Mouse (Mus musculus): ENCODE data around the gene Rptor. TPM values are rescaled to one million over a fixed set of nuclear protein-coding genes. Genes with fewer than 3 reads are reported as not detected.

Gene Rptor
- polyA plus RNA-seq, 1 experiment from 2014 or later, result 5.2 TPM

DNA sequence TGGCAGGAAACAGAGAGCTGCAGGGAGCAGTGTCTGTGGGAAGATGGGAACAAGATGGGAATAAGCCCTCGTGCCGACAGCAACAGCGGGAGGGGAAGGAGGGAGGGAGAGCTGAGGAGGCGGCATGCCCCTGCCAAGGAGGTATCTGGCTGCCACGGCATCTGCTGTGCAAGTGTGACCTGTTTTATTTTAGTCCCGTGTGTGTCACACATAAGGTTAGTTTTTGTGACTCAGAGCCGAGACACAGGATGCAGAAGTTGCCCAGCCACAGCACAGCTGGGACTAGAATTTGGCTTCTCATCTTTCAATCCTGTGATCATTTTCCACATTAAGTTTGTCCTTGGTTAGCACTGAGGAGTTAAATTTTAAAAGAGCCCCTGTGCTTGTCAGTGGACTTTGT, 193.7 kb downstream of the Rptor start:
- ATAC-seq, result no peak
- H3K27ac ChIP-seq (ENCODE audit: low read length), result no peak overlapping the region
- H3K27me3 ChIP-seq (replicated peaks; ENCODE audit: control insufficient read depth, insufficient read depth, low read length), result no peaks in the 10 kb centered on the region
- H3K9ac ChIP-seq (ENCODE audit: low read depth, low read length), result no peak overlapping the region
- no peak overlapping the region for H3K4me3 ChIP-seq (ENCODE audit: low read length)
- 56% methylated on average over 7 of the region's 7 CpGs for WGBS
- no peaks in the 10 kb centered on the region for H3K36me3 ChIP-seq (ENCODE audit: control insufficient read depth, insufficient read depth, low read length)
- H3K9me3 ChIP-seq (ENCODE audit: control insufficient read depth, low read length), result no peaks in the 10 kb centered on the region
- no peak overlapping the region for H3K4me2 ChIP-seq (ENCODE audit: low read depth, low read length)
- H3K4me1 ChIP-seq (ENCODE audit: control insufficient read depth, insufficient read depth, low read length), result no peaks in the 10 kb centered on the region; the same call in 1 of the 2 replicates

DNA sequence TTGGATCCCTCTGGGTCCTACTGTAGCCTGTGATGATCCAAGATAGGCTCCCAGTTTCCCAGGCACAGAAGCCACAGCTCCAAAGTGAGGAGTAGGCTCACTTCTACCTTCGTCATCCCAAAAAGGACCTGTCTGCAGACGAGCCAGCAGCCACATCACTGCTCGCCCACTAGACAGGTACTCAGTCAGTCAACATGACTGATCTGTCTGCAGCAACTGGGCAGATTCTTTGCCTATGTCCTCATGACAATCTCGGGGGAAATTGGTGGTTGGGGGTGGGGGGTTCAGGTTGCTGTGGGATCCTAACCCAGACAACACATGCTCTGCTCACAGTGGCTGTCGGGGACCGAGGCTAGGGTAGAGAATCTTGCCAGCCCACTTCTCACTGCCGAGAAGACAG, 194.1 kb downstream of the Rptor start:
- Histone ChIP-seq H3K4me3 (ENCODE audit: low read length) (no peak overlapping the region), H3K9ac (ENCODE audit: low read depth, low read length) (no peak overlapping the region), H3K9me3 (ENCODE audit: control insufficient read depth, low read length) (no peaks in the 10 kb centered on the region), H3K4me1 (ENCODE audit: control insufficient read depth, insufficient read depth, low read length) (no peaks in the 10 kb centered on the region; the same call in 1 of the 2 replicates), H3K27ac (ENCODE audit: low read length) (no peak overlapping the region), H3K27me3 (replicated peaks; ENCODE audit: control insufficient read depth, insufficient read depth, low read length) (no peaks in the 10 kb centered on the region), H3K36me3 (ENCODE audit: control insufficient read depth, insufficient read depth, low read length) (no peaks in the 10 kb centered on the region), H3K4me2 (ENCODE audit: low read depth, low read length) (no peak overlapping the region)
- 83% methylated on average over 7 of the region's 7 CpGs for WGBS
- ATAC-seq, result no peak

DNA sequence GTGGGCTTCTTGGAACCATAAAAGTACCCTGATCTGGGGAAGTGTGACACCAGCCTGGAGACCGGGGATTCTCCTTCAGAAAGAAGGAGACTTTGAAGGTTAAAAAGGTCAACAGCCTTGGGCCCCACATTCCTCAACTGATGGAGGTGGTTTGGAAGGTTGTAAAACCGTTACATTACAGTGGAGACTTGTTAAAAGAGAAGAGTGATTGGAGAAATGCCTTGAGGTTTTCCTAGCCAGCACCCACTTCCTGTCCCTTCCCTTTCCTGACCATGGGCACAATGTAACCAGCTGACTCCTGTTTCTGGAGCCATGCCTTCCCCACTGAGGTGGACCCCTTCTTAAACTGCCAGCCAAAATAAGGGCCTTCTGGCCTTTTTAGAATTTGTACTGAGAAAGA, 196.8 kb downstream of the Rptor start:
- Histone ChIP-seq H3K27ac (ENCODE audit: low read length) (no peak overlapping the region), H3K36me3 (ENCODE audit: control insufficient read depth, insufficient read depth, low read length) (no peaks in the 10 kb centered on the region), H3K4me3 (ENCODE audit: low read length) (no peak overlapping the region), H3K9ac (ENCODE audit: low read depth, low read length) (no peak overlapping the region), H3K4me2 (ENCODE audit: low read depth, low read length) (no peak overlapping the region), H3K4me1 (ENCODE audit: control insufficient read depth, insufficient read depth, low read length) (no peaks in the 10 kb centered on the region; the same call in 1 of the 2 replicates), H3K9me3 (ENCODE audit: control insufficient read depth, low read length) (no peaks in the 10 kb centered on the region), H3K27me3 (replicated peaks; ENCODE audit: control insufficient read depth, insufficient read depth, low read length) (no peaks in the 10 kb centered on the region)
- no peak for ATAC-seq
- WGBS, result 64% methylated on average over 2 of the region's 2 CpGs

DNA sequence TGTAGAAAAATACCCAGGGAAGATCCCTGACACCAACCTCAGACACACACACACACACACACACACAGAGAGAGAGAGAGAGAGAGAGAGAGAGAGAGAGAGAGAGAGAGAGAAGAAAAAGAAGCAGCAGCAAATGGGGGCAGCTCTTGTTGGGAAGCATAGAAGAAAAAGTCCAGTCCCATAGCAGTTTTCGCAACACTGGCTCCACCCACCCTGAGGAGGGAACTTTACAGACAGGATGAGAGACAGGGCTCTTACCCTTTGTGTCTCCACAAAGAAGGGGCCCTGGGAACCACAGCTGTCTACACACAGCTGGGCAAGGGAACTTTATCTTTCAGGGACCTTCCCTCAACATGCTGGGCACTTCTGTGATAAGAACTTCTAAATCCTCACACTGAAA, 199.2 kb downstream of the Rptor start:
- Histone ChIP-seq H3K4me1 (ENCODE audit: control insufficient read depth, insufficient read depth, low read length) (no peaks in the 10 kb centered on the region; the same call in 1 of the 2 replicates), H3K4me3 (ENCODE audit: low read length) (no peak overlapping the region), H3K27me3 (replicated peaks; ENCODE audit: control insufficient read depth, insufficient read depth, low read length) (no peaks in the 10 kb centered on the region), H3K27ac (ENCODE audit: low read length) (0 out of 2 replicates have a peak overlapping the region, but pooled peaks have one; percentile 25), H3K9me3 (ENCODE audit: control insufficient read depth, low read length) (no peaks in the 10 kb centered on the region), H3K4me2 (ENCODE audit: low read depth, low read length) (no peak overlapping the region), H3K9ac (ENCODE audit: low read depth, low read length) (no peak overlapping the region), H3K36me3 (ENCODE audit: control insufficient read depth, insufficient read depth, low read length) (no peaks in the 10 kb centered on the region)
- no peak for ATAC-seq
- 63% methylated on average over 1 of the region's 1 CpGs for WGBS

GRCm38 (mm10) chr11:119802947-119803346, 200.2 kb downstream of the Rptor start:
- no peaks in the 10 kb centered on the region for H3K27me3 ChIP-seq (replicated peaks; ENCODE audit: control insufficient read depth, insufficient read depth, low read length)
- no peaks in the 10 kb centered on the region for H3K36me3 ChIP-seq (ENCODE audit: control insufficient read depth, insufficient read depth, low read length)
- no peaks in the 10 kb centered on the region for H3K9me3 ChIP-seq (ENCODE audit: control insufficient read depth, low read length)
- no peak overlapping the region for H3K27ac ChIP-seq (ENCODE audit: low read length)
- H3K9ac ChIP-seq (ENCODE audit: low read depth, low read length), result no peak overlapping the region
- H3K4me2 ChIP-seq (ENCODE audit: low read depth, low read length), result no peak overlapping the region
- no peak overlapping the region for H3K4me3 ChIP-seq (ENCODE audit: low read length)
- ATAC-seq, result no peak
- WGBS, result 72% methylated on average over 7 of the region's 7 CpGs
- H3K4me1 ChIP-seq (ENCODE audit: control insufficient read depth, insufficient read depth, low read length), result peaks cover 4% of the 10 kb centered on the region; the same call in 1 of the 2 replicates

GRCm38 (mm10) chr11:119804392-119804791, 201.7 kb downstream of the Rptor start:
- Histone ChIP-seq H3K36me3 (ENCODE audit: control insufficient read depth, insufficient read depth, low read length) (no peaks in the 10 kb centered on the region), H3K27ac (ENCODE audit: low read length) (no peak overlapping the region), H3K9ac (ENCODE audit: low read depth, low read length) (no peak overlapping the region), H3K4me1 (ENCODE audit: control insufficient read depth, insufficient read depth, low read length) (peaks cover 7% of the 10 kb centered on the region; the same call in 1 of the 2 replicates), H3K4me3 (ENCODE audit: low read length) (no peak overlapping the region), H3K4me2 (ENCODE audit: low read depth, low read length) (no peak overlapping the region), H3K27me3 (replicated peaks; ENCODE audit: control insufficient read depth, insufficient read depth, low read length) (no peaks in the 10 kb centered on the region), H3K9me3 (ENCODE audit: control insufficient read depth, low read length) (no peaks in the 10 kb centered on the region)
- no peak for ATAC-seq
- 95% methylated on average over 3 of the region's 3 CpGs for WGBS

- H3K27me3 ChIP-seq (replicated peaks; ENCODE audit: control insufficient read depth, insufficient read depth, low read length), result no peaks in the 10 kb centered on the region
- 81% methylated on average over 10 of the region's 10 CpGs for WGBS
- H3K4me3 ChIP-seq (ENCODE audit: low read length), result no peak overlapping the region
- H3K36me3 ChIP-seq (ENCODE audit: control insufficient read depth, insufficient read depth, low read length), result no peaks in the 10 kb centered on the region
- H3K27ac ChIP-seq (ENCODE audit: low read length), result no peak overlapping the region
- H3K9me3 ChIP-seq (ENCODE audit: control insufficient read depth, low read length), result no peaks in the 10 kb centered on the region
- H3K4me1 ChIP-seq (ENCODE audit: control insufficient read depth, insufficient read depth, low read length), result peaks cover 7% of the 10 kb centered on the region; the same call in 1 of the 2 replicates
- H3K4me2 ChIP-seq (ENCODE audit: low read depth, low read length), result no peak overlapping the region
- no peak overlapping the region for H3K9ac ChIP-seq (ENCODE audit: low read depth, low read length)
- no peak for ATAC-seq
These were observed 202.5 kb downstream of the Rptor start for GRCm38 (mm10) chr11:119805112-119805750.

- H3K4me2 ChIP-seq (ENCODE audit: low read depth, low read length), result no peak overlapping the region
- no peaks in the 10 kb centered on the region for H3K27me3 ChIP-seq (replicated peaks; ENCODE audit: control insufficient read depth, insufficient read depth, low read length)
- no peak overlapping the region for H3K4me3 ChIP-seq (ENCODE audit: low read length)
- no peak for ATAC-seq
- WGBS, result 89% methylated on average over 8 of the region's 8 CpGs
- peaks cover 7% of the 10 kb centered on the region; the same call in 1 of the 2 replicates for H3K4me1 ChIP-seq (ENCODE audit: control insufficient read depth, insufficient read depth, low read length)
- H3K9ac ChIP-seq (ENCODE audit: low read depth, low read length), result no peak overlapping the region
- H3K36me3 ChIP-seq (ENCODE audit: control insufficient read depth, insufficient read depth, low read length), result no peaks in the 10 kb centered on the region
- no peaks in the 10 kb centered on the region for H3K9me3 ChIP-seq (ENCODE audit: control insufficient read depth, low read length)
- no peak overlapping the region for H3K27ac ChIP-seq (ENCODE audit: low read length)
These were observed 203.8 kb downstream of the Rptor start for GRCm38 (mm10) chr11:119806539-119806938.

- Histone ChIP-seq H3K27ac (ENCODE audit: low read length) (no peak overlapping the region), H3K9ac (ENCODE audit: low read depth, low read length) (no peak overlapping the region), H3K9me3 (ENCODE audit: control insufficient read depth, low read length) (no peaks in the 10 kb centered on the region), H3K36me3 (ENCODE audit: control insufficient read depth, insufficient read depth, low read length) (peaks cover 6% of the 10 kb centered on the region; the same call in 1 of the 2 replicates), H3K4me1 (ENCODE audit: control insufficient read depth, insufficient read depth, low read length) (peaks cover 7% of the 10 kb centered on the region; the same call in 1 of the 2 replicates), H3K4me3 (ENCODE audit: low read length) (no peak overlapping the region), H3K27me3 (replicated peaks; ENCODE audit: control insufficient read depth, insufficient read depth, low read length) (no peaks in the 10 kb centered on the region), H3K4me2 (ENCODE audit: low read depth, low read length) (no peak overlapping the region)
- WGBS, result 66% methylated on average over 7 of the region's 7 CpGs
- ATAC-seq, result no peak
These were observed 204.8 kb downstream of the Rptor start for GRCm38 (mm10) chr11:119807431-119808031.

Data from intestine, embryonic 16.5 days (tissue).